Comparison of ENCODE assay signal across 9 mouse cellular contexts in genomic region chr7:63737725-63738124, GRCm38 (mm10).
DNase-seq lines count a peak whose midpoint lies in the region; TF ChIP-seq lines count a peak whose summit lies in the region.
"Had no signal": no experiment of that assay in that cellular context is flagged by ENCODE, and none has a peak within 500 bp of the region (broad histone marks: within the 10 kb centered on the region; RNA-seq: fewer than 3 reads in every experiment).

No protein-coding gene starts in this region.

- H3K4me3 ChIP-seq in heart, adult 2 months, result no peak overlapping the region
- H3K4me3 ChIP-seq in embryonic facial prominence, embryonic 10.5 days, result no peak overlapping the region

- H3K27ac ChIP-seq in heart, adult 2 months, result no peak overlapping the region
- H3K27ac ChIP-seq in embryonic facial prominence, embryonic 10.5 days (replicated peaks), result no peak overlapping the region
- H3K27ac ChIP-seq: macrophage had no signal

- no peaks in the 10 kb centered on the region for H3K36me3 ChIP-seq in heart, adult 2 months (ENCODE audit: control insufficient read depth, insufficient read depth, low read length)
- no peaks in the 10 kb centered on the region for H3K36me3 ChIP-seq in embryonic facial prominence, embryonic 10.5 days (replicated peaks)

- no peak for TF ChIP-seq POLR2A in heart, adult 2 months (IDR thresholded peaks at IDR 0.05; ENCODE audit: insufficient read depth, low read depth, low read length)

- peak; percentile 34 for TF ChIP-seq CTCF in heart, adult 2 months (IDR thresholded peaks at IDR 0.05)

- intact Hi-C loops in heart, adult 2 months (cut with DNase I), result no loop called here

- H3K79me2 ChIP-seq in heart, adult 2 months (replicated peaks; ENCODE audit: control insufficient read depth, insufficient read depth, low read length), result no peaks in the 10 kb centered on the region

- 0 out of 2 replicates have a peak, but pooled peaks cover 1% of the 10 kb centered on the region for H3K9me3 ChIP-seq in embryonic facial prominence, embryonic 10.5 days

- no peak for DNase-seq in heart, adult 2 months
- no peak for DNase-seq in heart, adult 18-20 months
- peak; percentile 49 for DNase-seq in right cerebral cortex, postnatal 4 days
- no peak for DNase-seq in right cerebral cortex, postnatal 36 days (ENCODE audit: low spot score in 2 of 2)
- peak; percentile 24 for DNase-seq in embryonic facial prominence, embryonic 10.5 days (ENCODE audit: low spot score)
- DNase-seq in retina, embryonic 14.5 days (ENCODE audit: low spot score), result peak; percentile 37
- DNase-seq in gastrocnemius, postnatal 4 days (ENCODE audit: low spot score in 2 of 2), result no peak
- no peak for DNase-seq in layer of hippocampus, postnatal 14 days (ENCODE audit: low spot score in 2 of 2)

- H3K27me3 ChIP-seq in heart, adult 2 months (ENCODE audit: control insufficient read depth, insufficient read depth, low read length), result no peaks in the 10 kb centered on the region
- H3K27me3 ChIP-seq in embryonic facial prominence, embryonic 10.5 days (replicated peaks; ENCODE audit: low read depth, poor library complexity, severe bottlenecking), result no peaks in the 10 kb centered on the region

- H3K4me1 ChIP-seq in heart, adult 2 months (ENCODE audit: control insufficient read depth, insufficient read depth, low read length), result no peaks in the 10 kb centered on the region
- H3K4me1 ChIP-seq in embryonic facial prominence, embryonic 10.5 days, result no peaks in the 10 kb centered on the region

- H3K9ac ChIP-seq in heart, adult 2 months (ENCODE audit: low read depth, low read length), result no peak overlapping the region

- 60% methylated on average over 4 of the region's 4 CpGs for WGBS in heart, adult 2 months
- 72% methylated on average over 4 of the region's 4 CpGs for WGBS in embryonic facial prominence, embryonic 10.5 days

- no peak for TF ChIP-seq EP300 in heart, adult 2 months (IDR thresholded peaks at IDR 0.05; ENCODE audit: insufficient read depth, low read depth, low read length)

Comparison
In these comparisons a context has a peak if more than half of its experiments do, and no peak if none do; other contexts are left out.
1. DNase-seq: peak in right cerebral cortex, postnatal 4 days (single experiment), embryonic facial prominence, embryonic 10.5 days (single experiment) and retina, embryonic 14.5 days (single experiment); none in heart, adult 2 months (0 of 2), heart, adult 18-20 months (0 of 2), right cerebral cortex, postnatal 36 days (0 of 2), gastrocnemius, postnatal 4 days (0 of 2) and layer of hippocampus, postnatal 14 days (0 of 2).